Comparison of ENCODE assay signal across 8 mouse cellular contexts in the genomic region with DNA sequence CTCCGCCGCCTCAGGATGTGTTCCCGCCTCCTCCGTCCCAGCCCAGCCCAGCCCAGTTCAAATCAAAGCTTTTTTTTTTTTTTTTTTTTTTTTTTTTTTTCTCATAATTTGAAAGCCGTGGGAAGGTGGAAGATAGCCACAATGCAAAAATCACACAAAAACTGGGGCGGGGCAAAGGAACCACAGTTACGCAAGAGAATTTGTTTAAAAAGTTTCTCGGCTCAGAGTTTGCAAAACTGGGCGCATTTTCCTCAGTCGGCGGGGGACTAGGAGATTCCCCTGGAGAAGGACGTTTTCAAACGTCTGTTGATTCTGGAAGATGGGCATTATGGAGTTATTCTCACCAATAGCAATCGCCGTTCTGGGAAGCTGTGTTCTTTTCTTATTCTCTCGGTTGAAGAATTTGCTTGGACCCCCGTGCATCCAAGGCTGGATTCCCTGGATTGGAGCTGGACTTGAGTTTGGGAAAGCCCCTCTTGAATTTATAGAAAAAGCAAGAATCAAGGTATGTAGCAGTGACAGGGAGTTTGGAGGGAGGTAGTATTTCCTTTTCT. TPM values are rescaled to one million over a fixed set of nuclear protein-coding genes. Genes with fewer than 3 reads are reported as not detected.
DNase-seq lines count a peak whose midpoint lies in the region; ATAC-seq lines count a peak whose summit lies in the region.

A gene (plus strand): TSS at position 136 of the 554 bp plus-strand sequence.

- H3K36me3 ChIP-seq in lung, embryonic 15.5 days, result no peaks in the 10 kb centered on the region
- no peaks in the 10 kb centered on the region for H3K36me3 ChIP-seq in embryonic facial prominence, embryonic 14.5 days (ENCODE audit: control insufficient read depth, insufficient read depth, low read length)
- H3K36me3 ChIP-seq in limb, embryonic 11.5 days (ENCODE audit: control insufficient read depth, insufficient read depth, low read length), result no peaks in the 10 kb centered on the region
- peaks cover 4% of the 10 kb centered on the region for H3K36me3 ChIP-seq in neural tube, embryonic 15.5 days

- no peak for DNase-seq in lung, postnatal 4 days
- DNase-seq in embryonic facial prominence, embryonic 14.5 days (ENCODE audit: low spot score), result no peak
- DNase-seq in limb, embryonic 11.5 days (ENCODE audit: low spot score), result no peak
- DNase-seq in MN1 (ENCODE audit: low spot score), result no peak
- DNase-seq in left cerebral cortex, adult 11 months (ENCODE audit: low spot score), result no peak
- DNase-seq in kidney, adult 18-20 months, result no peak

- peak; percentile 6; the same call in 1 of the 2 replicates for ATAC-seq in lung, embryonic 15.5 days (ENCODE audit: borderline replicate concordance, extremely low read depth, low FRiP score, low TSS enrichment)
- ATAC-seq in embryonic facial prominence, embryonic 14.5 days (ENCODE audit: low read depth), result no peak
- 0 out of 2 replicates have a peak, but pooled peaks have one; percentile 1 for ATAC-seq in limb, embryonic 11.5 days (ENCODE audit: insufficient number of reproducible peaks, low FRiP score, low TSS enrichment, low read depth)
- no peak for ATAC-seq in neural tube, embryonic 15.5 days (ENCODE audit: low FRiP score)

- peak within 1 kb of the TSS; percentile 93 for H3K4me2 ChIP-seq in lung, embryonic 15.5 days
- peak within 1 kb of the TSS; percentile 86 for H3K4me2 ChIP-seq in embryonic facial prominence, embryonic 14.5 days (ENCODE audit: low read depth, low read length)
- H3K4me2 ChIP-seq in limb, embryonic 11.5 days (ENCODE audit: low read depth, severe bottlenecking), result peak within 1 kb of the TSS; percentile 84
- H3K4me2 ChIP-seq in neural tube, embryonic 15.5 days, result peak within 1 kb of the TSS; percentile 69

- under 1% methylated on average over 17 of the region's 17 CpGs for WGBS in lung, embryonic 15.5 days
- under 1% methylated on average over 17 of the region's 17 CpGs for WGBS in embryonic facial prominence, embryonic 14.5 days
- under 1% methylated on average over 17 of the region's 17 CpGs for WGBS in limb, embryonic 11.5 days
- WGBS in neural tube, embryonic 15.5 days, result under 1% methylated on average over 17 of the region's 17 CpGs

- peak within 1 kb of the TSS; percentile 65 for H3K9ac ChIP-seq in lung, embryonic 15.5 days
- peak within 1 kb of the TSS; percentile 85 for H3K9ac ChIP-seq in embryonic facial prominence, embryonic 14.5 days (ENCODE audit: low read depth, low read length)
- peak within 1 kb of the TSS; percentile 77 for H3K9ac ChIP-seq in limb, embryonic 11.5 days (ENCODE audit: low read length)
- peak within 1 kb of the TSS; percentile 93 for H3K9ac ChIP-seq in neural tube, embryonic 15.5 days (replicated peaks)

- H3K27me3 ChIP-seq in lung, embryonic 15.5 days, result no peaks in the 10 kb centered on the region
- H3K27me3 ChIP-seq in embryonic facial prominence, embryonic 14.5 days (replicated peaks; ENCODE audit: control insufficient read depth, insufficient read depth, low read length), result no peaks in the 10 kb centered on the region
- H3K27me3 ChIP-seq in limb, embryonic 11.5 days (ENCODE audit: control insufficient read depth, insufficient read depth, low read length), result no peaks in the 10 kb centered on the region
- no peaks in the 10 kb centered on the region for H3K27me3 ChIP-seq in neural tube, embryonic 15.5 days (replicated peaks)

- H3K4me1 ChIP-seq in lung, embryonic 15.5 days, result peaks cover 25% of the 10 kb centered on the region
- H3K4me1 ChIP-seq in embryonic facial prominence, embryonic 14.5 days (ENCODE audit: control insufficient read depth, insufficient read depth, low read length), result peaks cover 24% of the 10 kb centered on the region
- H3K4me1 ChIP-seq in limb, embryonic 11.5 days (ENCODE audit: control insufficient read depth, insufficient read depth, low read length), result peaks cover 9% of the 10 kb centered on the region; the same call in 1 of the 2 replicates
- H3K4me1 ChIP-seq in neural tube, embryonic 15.5 days, result peaks cover 27% of the 10 kb centered on the region

- H3K4me3 ChIP-seq in lung, embryonic 15.5 days, result peak within 1 kb of the TSS; percentile 89
- peak within 1 kb of the TSS; percentile 93 for H3K4me3 ChIP-seq in embryonic facial prominence, embryonic 14.5 days (ENCODE audit: low read depth, low read length)
- H3K4me3 ChIP-seq in limb, embryonic 11.5 days (ENCODE audit: low read depth, low read length), result peak within 1 kb of the TSS; percentile 78
- peak within 1 kb of the TSS; percentile 91 for H3K4me3 ChIP-seq in neural tube, embryonic 15.5 days (replicated peaks)

- H3K27ac ChIP-seq in lung, embryonic 15.5 days, result peak within 1 kb of the TSS; percentile 71
- H3K27ac ChIP-seq in embryonic facial prominence, embryonic 14.5 days (replicated peaks; ENCODE audit: low read depth, low read length), result peak within 1 kb of the TSS; percentile 58
- H3K27ac ChIP-seq in limb, embryonic 11.5 days (replicated peaks; ENCODE audit: low read depth, low read length), result no peak within 1 kb of the TSS
- H3K27ac ChIP-seq in neural tube, embryonic 15.5 days (replicated peaks), result peak within 1 kb of the TSS; percentile 84

- no peaks in the 10 kb centered on the region for H3K9me3 ChIP-seq in lung, embryonic 15.5 days
- H3K9me3 ChIP-seq in embryonic facial prominence, embryonic 14.5 days (ENCODE audit: control insufficient read depth, low read length), result no peaks in the 10 kb centered on the region
- no peaks in the 10 kb centered on the region; the same call in 1 of the 2 replicates for H3K9me3 ChIP-seq in limb, embryonic 11.5 days (ENCODE audit: control insufficient read depth, low read length)
- no peaks in the 10 kb centered on the region for H3K9me3 ChIP-seq in neural tube, embryonic 15.5 days (replicated peaks)

RNA-seq across cellular contexts. Expression of the gene that starts here (rescaled TPM):
- polyA plus RNA-seq in lung, embryonic 15.5 days (2015; fragmentation: Nextera tagmentation; extraction: Ambion mirVana), result 39.2 and 43.2 TPM in 2 replicates
- 19.6 and 23.3 TPM in 2 replicates for polyA plus RNA-seq in embryonic facial prominence, embryonic 14.5 days (2014; fragmentation: Nextera tagmentation; extraction: Ambion mirVana)
- 25.8 and 25.9 TPM in 2 replicates for polyA plus RNA-seq in limb, embryonic 11.5 days (2014; fragmentation: Nextera tagmentation; extraction: Ambion mirVana)
- polyA plus RNA-seq in neural tube, embryonic 15.5 days (2015; fragmentation: Nextera tagmentation; extraction: Ambion mirVana), result 8.7 and 11.5 TPM in 2 replicates

Comparison
In these comparisons a context has a peak if more than half of its experiments do, and no peak if none do; other contexts are left out.
1. ATAC-seq: peak in lung, embryonic 15.5 days (single experiment) and limb, embryonic 11.5 days (single experiment); none in embryonic facial prominence, embryonic 14.5 days (single experiment) and neural tube, embryonic 15.5 days (single experiment).
2. Peak in every context shown above with its lines, with median percentiles within 50 percentile points of each other: H3K4me2 ChIP-seq, H3K4me3 ChIP-seq and H3K9ac ChIP-seq.